Mouse (Mus musculus) MEL (cell line): ENCODE results near the gene Marveld3. TPM values are rescaled to one million over a fixed set of nuclear protein-coding genes. Genes with fewer than 3 reads are reported as not detected.

Experiments
- DNase-seq: peaks from one replicate; pipeline ENCODE4 v3.0.0; 2011; ENCODE audit warnings: low read depth, low spot score
- H3K27ac ChIP-seq: 2 replicates; pipeline ENCODE4 v1.5.1; 2012; ENCODE audit warnings: low read depth, mild to moderate bottlenecking, control low read depth, low read length, moderate library complexity; ENCODE audit not compliant: control insufficient read depth
- H3K27me3 ChIP-seq, 2 experiments: fragments of 150-350 bp in 1 of 2; sonication (generic) in 1 of 2; 2 replicates each; pipeline ENCODE4 v1.6.1; 2012; ENCODE audit warnings: low read length in 2 of 2, mild to moderate bottlenecking in 2 of 2, improper control_type of control experiment in 1 of 2, moderate library complexity in 1 of 2; ENCODE audit not compliant: insufficient read depth in 2 of 2, control insufficient read depth in 1 of 2
- H3K36me3 ChIP-seq, 2 experiments: 2 replicates each; pipeline ENCODE4 v1.6.1; 2012 to 2014; ENCODE audit warnings: low read length in 2 of 2, improper control_type of control experiment in 1 of 2, inconsistent platforms in 1 of 2, mild to moderate bottlenecking in 1 of 2; ENCODE audit not compliant: insufficient read depth in 2 of 2, control insufficient read depth in 1 of 2
- H3K4me1 ChIP-seq, 2 experiments: fragments of 150-350 bp in 1 of 2; sonication (generic) in 1 of 2; 2 replicates each; pipeline ENCODE4 v1.6.1; 2012; ENCODE audit warnings: low read length in 2 of 2, improper control_type of control experiment in 1 of 2, mild to moderate bottlenecking in 1 of 2; ENCODE audit not compliant: insufficient read depth in 2 of 2, control insufficient read depth in 1 of 2
- H3K4me3 ChIP-seq, 2 experiments: fragments of 150-350 bp in 1 of 2; sonication (generic) in 1 of 2; 2 replicates each; pipeline ENCODE4 v1.5.1; 2012; ENCODE audit warnings: low read depth in 2 of 2, low read length in 2 of 2, mild to moderate bottlenecking in 2 of 2, moderate library complexity in 2 of 2, control low read depth in 1 of 2, improper control_type of control experiment in 1 of 2; ENCODE audit not compliant: control insufficient read depth in 1 of 2, insufficient read depth in 1 of 2
- H3K79me2 ChIP-seq: 2 replicates; pipeline ENCODE4 v1.6.1; 2012; ENCODE audit warnings: mild to moderate bottlenecking, low read length, moderate library complexity; ENCODE audit not compliant: control insufficient read depth, poor library complexity, insufficient read depth
- H3K9ac ChIP-seq: 2 replicates; pipeline ENCODE4 v1.6.1; 2012; ENCODE audit warnings: low read depth, mild to moderate bottlenecking, control low read depth, low read length, moderate library complexity; ENCODE audit not compliant: control insufficient read depth, poor library complexity, severe bottlenecking
- H3K9me3 ChIP-seq: fragments of 150-350 bp; sonication (generic); replicated peaks from 2 replicates; pipeline ENCODE4 v1.6.1; 2012; ENCODE audit warnings: mild to moderate bottlenecking, low read length, improper control_type of control experiment, moderate library complexity; ENCODE audit not compliant: insufficient read depth
- CTCF ChIP-seq, 3 experiments: IDR thresholded peaks in 2 of 3; conservative IDR thresholded peaks in 1 of 3; 2 replicates each; pipeline ENCODE4 v1.5.1; 2011 to 2012; ENCODE audit warnings: low read length in 3 of 3, low read depth in 2 of 3, mild to moderate bottlenecking in 2 of 3, improper control_type of control experiment in 1 of 3, inconsistent platforms in 1 of 3, mixed read lengths in 1 of 3, moderate library complexity in 1 of 3; ENCODE audit not compliant: control insufficient read depth in 1 of 3, insufficient read depth in 1 of 3, poor library complexity in 1 of 3, severe bottlenecking in 1 of 3
- E2F4 ChIP-seq: IDR thresholded peaks from 2 replicates; pipeline ENCODE4 v1.6.1; 2011; ENCODE audit warnings: low read depth, low read length, improper control_type of control experiment, borderline replicate concordance
- EP300 ChIP-seq, 2 experiments: IDR thresholded peaks; 2 replicates each; pipeline ENCODE4 v1.6.1; 2011; ENCODE audit warnings: improper control_type of control experiment in 2 of 2, low read length in 2 of 2, low read depth in 1 of 2, mild to moderate bottlenecking in 1 of 2
- MAZ ChIP-seq: IDR thresholded peaks from 2 replicates; pipeline ENCODE4 v1.6.1; 2012; ENCODE audit warnings: low read depth, mild to moderate bottlenecking, inconsistent platforms, low read length, improper control_type of control experiment
- MEF2A ChIP-seq: IDR thresholded peaks from 2 replicates; pipeline ENCODE4 v1.6.1; 2014; ENCODE audit warnings: low read depth, mild to moderate bottlenecking, inconsistent platforms, low read length, improper control_type of control experiment; ENCODE audit not compliant: poor library complexity, insufficient replicate concordance, severe bottlenecking; ENCODE audit errors: extremely low read depth
- MYB ChIP-seq: IDR thresholded peaks from 2 replicates; pipeline ENCODE4 v1.6.1; 2011; ENCODE audit warnings: mild to moderate bottlenecking, low read depth, low read length, improper control_type of control experiment
- MYC ChIP-seq: IDR thresholded peaks from 2 replicates; pipeline ENCODE4 v1.6.1; 2011; ENCODE audit warnings: low read depth, mild to moderate bottlenecking, low read length, improper control_type of control experiment, moderate library complexity
- NELFE ChIP-seq: IDR thresholded peaks from 2 replicates; pipeline ENCODE4 v1.6.1; 2011; ENCODE audit warnings: low read depth, low read length, improper control_type of control experiment
- POLR2AphosphoS2 ChIP-seq: IDR thresholded peaks from 2 replicates; pipeline ENCODE4 v1.6.1; 2011; ENCODE audit warnings: low read length, improper control_type of control experiment
- RAD21 ChIP-seq: IDR thresholded peaks from 2 replicates; pipeline ENCODE4 v1.6.1; 2011; ENCODE audit warnings: mild to moderate bottlenecking, low read depth, low read length, improper control_type of control experiment
- SMC3 ChIP-seq: IDR thresholded peaks from 2 replicates; pipeline ENCODE4 v1.6.1; 2011; ENCODE audit warnings: low read depth, low read length, improper control_type of control experiment
- TAL1 ChIP-seq: IDR thresholded peaks from 2 replicates; pipeline ENCODE4 v1.6.1; 2012; ENCODE audit warnings: mild to moderate bottlenecking, inconsistent platforms, low read length, moderate library complexity, mixed read lengths
- TCF12 ChIP-seq: IDR thresholded peaks from 2 replicates; pipeline ENCODE4 v1.6.1; 2014; ENCODE audit warnings: low read depth, mild to moderate bottlenecking, inconsistent platforms, low read length, improper control_type of control experiment, moderate library complexity
- USF1 ChIP-seq: IDR thresholded peaks from 2 replicates; pipeline ENCODE4 v1.6.1; 2014; ENCODE audit warnings: low read depth, mild to moderate bottlenecking, inconsistent platforms, low read length, improper control_type of control experiment, moderate library complexity
- ZNF384 ChIP-seq: IDR thresholded peaks from 2 replicates; pipeline ENCODE4 v1.6.1; 2012; ENCODE audit warnings: low read depth, mild to moderate bottlenecking, inconsistent platforms, low read length, improper control_type of control experiment
- polyA plus RNA-seq, 2 experiments: library from polyadenylated mRNA; stranded (reverse) in 1 of 2; unstranded in 1 of 2; fragments of >175 nt in 1 of 2; fragments of >200 nt in 1 of 2; gene quantifications; 2 replicates each; pipeline versions ENCODE4 v1.2.1 to v1.2.4; 2012; ENCODE audit warnings: low replicate concordance in 2 of 2, low read depth in 1 of 2; ENCODE audit not compliant: insufficient read length in 2 of 2, insufficient read depth in 1 of 2, missing spikeins in 1 of 2
- total RNA-seq: library from RNA; depleted of rRNA; stranded (reverse); fragments of 300-350 nt; gene quantifications from 2 replicates; pipeline ENCODE4 v1.2.3, GENCODE M21; 2012; rRNA removed

Marveld3 gene
- total RNA-seq (not detected in 2 replicates), polyA plus RNA-seq (not detected)

- Histone ChIP-seq H3K79me2 (no peaks in the 10 kb centered on the region), H3K36me3 (peaks cover 0 to 8% of the 10 kb centered on the region in 2 experiments; a peak in 2 of 4 replicates), H3K4me3 (peak within 1 kb of the TSS; percentile 3 to 24; a peak in 3 of 4 replicates), H3K9me3 (no peaks in the 10 kb centered on the region), H3K27me3 (no peaks in the 10 kb centered on the region), H3K4me1 (peaks cover 0 to 13% of the 10 kb centered on the region in 2 experiments; a peak in 2 of 4 replicates), H3K9ac (peak within 1 kb of the TSS; percentile 9; the same call in 1 of the 2 replicates), H3K27ac (no peak within 1 kb of the TSS)
- TF ChIP-seq RAD21 (no peak), TCF12 (no peak), USF1 (no peak), MYC (no peak), MYB (no peak), CTCF (IDR thresholded peaks at IDR 0.05 in 2 of 3, conservative IDR thresholded peaks at IDR 0.05 in 1 of 3; ENCODE audit: control insufficient read depth in 1 of 3, insufficient read depth in 1 of 3, low read depth in 2 of 3, low read length in 3 of 3, poor library complexity in 1 of 3, severe bottlenecking in 1 of 3) (0 out of 6 replicates have a peak, but pooled peaks of 1 of the 3 experiments have one; percentile 11), E2F4 (no peak)
- DNase-seq: no peak
Observed at GRCm38 (mm10) chr8:109961693-109962367, at the start of gene Marveld3. Gene Marveld3 (minus strand): TSS chr8:109962203.

- Histone ChIP-seq H3K9me3 (no peaks in the 10 kb centered on the region), H3K27me3 (no peaks in the 10 kb centered on the region; a peak in 1 of 4 replicates)
- peak; percentile 57 for DNase-seq
Observed at GRCm38 (mm10) chr8:110010868-110011267, 48.9 kb upstream of the Marveld3 start.

More at GRCm38 (mm10) chr8:110010868-110011267, 48.9 kb upstream of the Marveld3 start:
- TF ChIP-seq MAZ (no peak), MYC (no peak), ZNF384 (no peak), E2F4 (no peak), SMC3 (peak; percentile 54), CTCF (IDR thresholded peaks at IDR 0.05 in 2 of 3, conservative IDR thresholded peaks at IDR 0.05 in 1 of 3; ENCODE audit: control insufficient read depth in 1 of 3, insufficient read depth in 1 of 3, low read depth in 2 of 3, low read length in 3 of 3, poor library complexity in 1 of 3, severe bottlenecking in 1 of 3) (peak; percentile 65 to 83 (median 70)), POLR2AphosphoS2 (no peak), NELFE (no peak), TAL1 (no peak), EP300 (IDR thresholded peaks at IDR 0.05; ENCODE audit: low read depth in 1 of 2, low read length in 2 of 2) (no peak), USF1 (0 out of 2 replicates have a peak, but pooled peaks have one; percentile 19), TCF12 (no peak), RAD21 (peak; percentile 54), MEF2A (no peak)
- no peaks in the 10 kb centered on the region for H3K36me3 ChIP-seq
- no peaks in the 10 kb centered on the region for H3K79me2 ChIP-seq
- H3K27ac ChIP-seq: no peak overlapping the region
- H3K4me3 ChIP-seq: no peak overlapping the region
- H3K9ac ChIP-seq: no peak overlapping the region
- peaks cover 0 to 5% of the 10 kb centered on the region in 2 experiments; a peak in 1 of 4 replicates for H3K4me1 ChIP-seq
